ENCODE assay signal across 12 mouse cellular contexts in genomic region chr5:124930603-124931002, GRCm38 (mm10).
DNase-seq lines count a peak whose midpoint lies in the region; ATAC-seq lines count a peak whose summit lies in the region.
"Had no signal": no experiment of that assay in that cellular context is flagged by ENCODE, and none has a peak within 500 bp of the region (broad histone marks: within the 10 kb centered on the region; RNA-seq: fewer than 3 reads in every experiment).

No protein-coding gene starts in this region.

- H3K36me3 ChIP-seq in hindbrain, embryonic 10.5 days, result no peaks in the 10 kb centered on the region
- H3K36me3 ChIP-seq in hindbrain, embryonic 16.5 days (ENCODE audit: control insufficient read depth, insufficient read depth, low read length), result no peaks in the 10 kb centered on the region
- H3K36me3 ChIP-seq in forebrain, embryonic 15.5 days, result no peaks in the 10 kb centered on the region
- H3K36me3 ChIP-seq in limb, embryonic 10.5 days, result no peaks in the 10 kb centered on the region
- no peaks in the 10 kb centered on the region for H3K36me3 ChIP-seq in midbrain, embryonic 14.5 days (ENCODE audit: control insufficient read depth, insufficient read depth, low read length)
- H3K36me3 ChIP-seq: liver, embryonic 12.5 days had no signal

- 35% methylated on average over 9 of the region's 9 CpGs for WGBS in hindbrain, embryonic 10.5 days
- whole genome bisulfite sequencing in hindbrain, embryonic 16.5 days, result 27% methylated on average over 9 of the region's 9 CpGs
- WGBS in forebrain, embryonic 15.5 days, result 9% methylated on average over 9 of the region's 9 CpGs
- WGBS in limb, embryonic 10.5 days, result 65% methylated on average over 9 of the region's 9 CpGs
- WGBS in midbrain, embryonic 14.5 days, result 15% methylated on average over 9 of the region's 9 CpGs

- H3K27ac ChIP-seq in hindbrain, embryonic 10.5 days, result peak overlapping the region; percentile 84
- H3K27ac ChIP-seq in hindbrain, embryonic 16.5 days (ENCODE audit: low read depth, low read length), result no peak overlapping the region
- H3K27ac ChIP-seq in forebrain, embryonic 15.5 days (replicated peaks), result peak overlapping the region; percentile 53; the same call in 1 of the 2 replicates
- H3K27ac ChIP-seq in limb, embryonic 10.5 days, result peak overlapping the region; percentile 80
- peak overlapping the region; percentile 74 for H3K27ac ChIP-seq in midbrain, embryonic 14.5 days (replicated peaks; ENCODE audit: low read depth, low read length)
- H3K27ac ChIP-seq: left cerebral cortex, adult 2 months; liver, embryonic 12.5 days had no signal

- peaks cover 33% of the 10 kb centered on the region for H3K4me1 ChIP-seq in hindbrain, embryonic 10.5 days (replicated peaks)
- peaks cover 12% of the 10 kb centered on the region for H3K4me1 ChIP-seq in hindbrain, embryonic 16.5 days (ENCODE audit: control insufficient read depth, insufficient read depth, low read depth, low read length)
- H3K4me1 ChIP-seq in forebrain, embryonic 15.5 days, result peaks cover 14% of the 10 kb centered on the region
- H3K4me1 ChIP-seq in limb, embryonic 10.5 days, result peaks cover 22% of the 10 kb centered on the region
- H3K4me1 ChIP-seq in midbrain, embryonic 14.5 days (ENCODE audit: control insufficient read depth, insufficient read depth, low read length), result peaks cover 14% of the 10 kb centered on the region
- H3K4me1 ChIP-seq: liver, embryonic 12.5 days had no signal

- no peak overlapping the region for H3K4me3 ChIP-seq in hindbrain, embryonic 10.5 days
- H3K4me3 ChIP-seq in hindbrain, embryonic 16.5 days (ENCODE audit: low read length), result no peak overlapping the region
- no peak overlapping the region for H3K4me3 ChIP-seq in forebrain, embryonic 15.5 days
- H3K4me3 ChIP-seq in limb, embryonic 10.5 days, result no peak overlapping the region
- no peak overlapping the region for H3K4me3 ChIP-seq in midbrain, embryonic 14.5 days (replicated peaks; ENCODE audit: low read depth, low read length)
- H3K4me3 ChIP-seq: left cerebral cortex, adult 2 months; liver, embryonic 12.5 days had no signal

- H3K9ac ChIP-seq in hindbrain, embryonic 16.5 days (ENCODE audit: low read depth, low read length), result no peak overlapping the region
- H3K9ac ChIP-seq in forebrain, embryonic 15.5 days (replicated peaks), result no peak overlapping the region
- no peak overlapping the region for H3K9ac ChIP-seq in midbrain, embryonic 14.5 days (replicated peaks; ENCODE audit: low read length)
- H3K9ac ChIP-seq: liver, embryonic 12.5 days had no signal

- DNase-seq in hindbrain, embryonic 10.5 days (ENCODE audit: low spot score), result no peak
- no peak for DNase-seq in limb, embryonic 10.5 days (ENCODE audit: low spot score)
- DNase-seq in midbrain, embryonic 14.5 days, result no peak
- DNase-seq in layer of hippocampus, postnatal 10 days (ENCODE audit: low spot score in 2 of 2), result no peak
- no peak for DNase-seq in spleen, adult 18-20 months
- DNase-seq in cerebellum, postnatal 14 days, result no peak
- DNase-seq: right cerebral cortex, postnatal 25 days had no signal

- H3K27me3 ChIP-seq in hindbrain, embryonic 10.5 days (ENCODE audit: insufficient read depth, poor library complexity, severe bottlenecking), result no peaks in the 10 kb centered on the region
- no peaks in the 10 kb centered on the region for H3K27me3 ChIP-seq in hindbrain, embryonic 16.5 days (replicated peaks; ENCODE audit: control insufficient read depth, insufficient read depth, low read length)
- no peaks in the 10 kb centered on the region for H3K27me3 ChIP-seq in forebrain, embryonic 15.5 days
- no peaks in the 10 kb centered on the region for H3K27me3 ChIP-seq in limb, embryonic 10.5 days (ENCODE audit: low read depth, poor library complexity, severe bottlenecking)
- H3K27me3 ChIP-seq in midbrain, embryonic 14.5 days (ENCODE audit: control insufficient read depth, insufficient read depth, low read length), result no peaks in the 10 kb centered on the region
- H3K27me3 ChIP-seq: liver, embryonic 12.5 days; Patski had no signal

- H3K4me2 ChIP-seq in hindbrain, embryonic 16.5 days (ENCODE audit: low read length), result no peak overlapping the region
- H3K4me2 ChIP-seq in forebrain, embryonic 15.5 days (replicated peaks), result no peak overlapping the region
- no peak overlapping the region for H3K4me2 ChIP-seq in midbrain, embryonic 14.5 days (ENCODE audit: low read length)
- H3K4me2 ChIP-seq: liver, embryonic 12.5 days had no signal

- no peak; the same call in 1 of the 2 replicates for ATAC-seq in hindbrain, embryonic 16.5 days
- ATAC-seq in forebrain, embryonic 15.5 days (replicated peaks), result no peak
- no peak for ATAC-seq in midbrain, embryonic 14.5 days (ENCODE audit: low FRiP score, low TSS enrichment)
- ATAC-seq: liver, embryonic 12.5 days had no signal

- no peaks in the 10 kb centered on the region for H3K9me3 ChIP-seq in hindbrain, embryonic 10.5 days
- no peaks in the 10 kb centered on the region for H3K9me3 ChIP-seq in hindbrain, embryonic 16.5 days (ENCODE audit: control insufficient read depth, low read length)
- H3K9me3 ChIP-seq in forebrain, embryonic 15.5 days, result no peaks in the 10 kb centered on the region
- no peaks in the 10 kb centered on the region for H3K9me3 ChIP-seq in limb, embryonic 10.5 days (replicated peaks)
- H3K9me3 ChIP-seq in midbrain, embryonic 14.5 days (ENCODE audit: control insufficient read depth, low read length), result no peaks in the 10 kb centered on the region
